In genomic region chr2:127267854-127268253, GRCm38 (mm10) we compare ENCODE assay signal across 21 mouse cellular contexts. TPM values are rescaled to one million over a fixed set of nuclear protein-coding genes. Genes with fewer than 3 reads are reported as not detected.
DNase-seq lines count a peak whose midpoint lies in the region; ATAC-seq and TF ChIP-seq lines count a peak whose summit lies in the region.
"Had no signal": no experiment of that assay in that cellular context is flagged by ENCODE, and none has a peak within 500 bp of the region (broad histone marks: within the 10 kb centered on the region; RNA-seq: fewer than 3 reads in every experiment).

No protein-coding gene starts in this region.

- no peaks in the 10 kb centered on the region for H3K36me3 ChIP-seq in kidney, postnatal 0 days (ENCODE audit: insufficient read depth, low read length)
- H3K36me3 ChIP-seq in kidney, embryonic 14.5 days (ENCODE audit: control insufficient read depth, insufficient read depth, low read length): no peaks in the 10 kb centered on the region
- H3K36me3 ChIP-seq in intestine, embryonic 15.5 days: 0 out of 2 replicates have a peak, but pooled peaks cover 2% of the 10 kb centered on the region
- H3K36me3 ChIP-seq: embryonic facial prominence, embryonic 15.5 days; kidney, embryonic 15.5 days; neural tube, embryonic 13.5 days had no signal

- ATAC-seq in kidney, postnatal 0 days (replicated peaks; ENCODE audit: low FRiP score, low read depth): no peak
- ATAC-seq in kidney, embryonic 14.5 days (ENCODE audit: low FRiP score, low TSS enrichment): no peak
- ATAC-seq in intestine, embryonic 15.5 days: no peak
- ATAC-seq: CD4-positive, CD25-positive, alpha-beta regulatory T cell, adult 4 months; lung, postnatal 0 days had no signal

- TF ChIP-seq POLR2A in bone marrow, adult 2 months (IDR thresholded peaks at IDR 0.05; ENCODE audit: borderline replicate concordance, control insufficient read depth, low read depth, low read length): no peak

- no peak for DNase-seq in gastrocnemius, adult 2 months
- no peak for DNase-seq in gastrocnemius, postnatal 4 days (ENCODE audit: low spot score in 2 of 2)
- DNase-seq in kidney, postnatal 0 days (ENCODE audit: low spot score): no peak
- DNase-seq in ES-CJ7 (ENCODE audit: low read depth, low spot score): peak; percentile 25
- DNase-seq in retina, postnatal 1 day: no peak
- DNase-seq: adrenal gland, adult 8-10 months; cerebellum, adult 11 months; embryo, embryonic 11 days; thymus, postnatal 36 days had no signal

- TF ChIP-seq CTCF in gastrocnemius, adult 2 months (IDR thresholded peaks at IDR 0.05): peak; percentile 43
- peak; percentile 50 for TF ChIP-seq CTCF in kidney, postnatal 0 days (IDR thresholded peaks at IDR 0.05; ENCODE audit: low read depth)
- TF ChIP-seq CTCF in bone marrow, adult 2 months (IDR thresholded peaks at IDR 0.05; ENCODE audit: control insufficient read depth, insufficient read depth, low read length): no peak

- intact Hi-C loops in gastrocnemius, adult 2 months (cut with DNase I): loop anchor here (2.0 kb wide), 2 partner anchors 13 to 59 kb away; partner anchors contain the start of genes 1810024B03Rik and Snrnp200

- 41% methylated on average over 4 of the region's 4 CpGs for WGBS in kidney, postnatal 0 days
- WGBS in kidney, embryonic 14.5 days: 49% methylated on average over 4 of the region's 4 CpGs
- WGBS in bone marrow, adult 2 months: 70% methylated on average over 4 of the region's 4 CpGs
- WGBS in intestine, embryonic 15.5 days: 52% methylated on average over 4 of the region's 4 CpGs

- no peak overlapping the region for H3K4me2 ChIP-seq in kidney, postnatal 0 days (ENCODE audit: low read length)
- H3K4me2 ChIP-seq in kidney, embryonic 14.5 days (replicated peaks; ENCODE audit: low read depth, low read length): no peak overlapping the region
- H3K4me2 ChIP-seq in intestine, embryonic 15.5 days (replicated peaks): no peak overlapping the region
- H3K4me2 ChIP-seq: embryonic facial prominence, embryonic 15.5 days; heart, embryonic 13.5 days; kidney, embryonic 15.5 days; liver, embryonic 15.5 days; midbrain, embryonic 11.5 days; neural tube, embryonic 13.5 days had no signal

- H3K4me1 ChIP-seq in kidney, postnatal 0 days (replicated peaks; ENCODE audit: insufficient read depth, low read length): no peaks in the 10 kb centered on the region; the same call in 1 of the 2 replicates
- peaks cover 6% of the 10 kb centered on the region; the same call in 1 of the 2 replicates for H3K4me1 ChIP-seq in kidney, embryonic 14.5 days (ENCODE audit: control insufficient read depth, insufficient read depth, low read length)
- peaks cover 2% of the 10 kb centered on the region for H3K4me1 ChIP-seq in bone marrow, adult 2 months (ENCODE audit: control insufficient read depth, insufficient read depth, low read length)
- H3K4me1 ChIP-seq in intestine, embryonic 15.5 days (replicated peaks): no peaks in the 10 kb centered on the region

- H3K27me3 ChIP-seq in kidney, postnatal 0 days (ENCODE audit: insufficient read depth, low read length): no peaks in the 10 kb centered on the region
- H3K27me3 ChIP-seq in kidney, embryonic 14.5 days (ENCODE audit: control insufficient read depth, insufficient read depth, low read length): no peaks in the 10 kb centered on the region
- H3K27me3 ChIP-seq in intestine, embryonic 15.5 days (replicated peaks): no peaks in the 10 kb centered on the region
- H3K27me3 ChIP-seq: embryonic facial prominence, embryonic 15.5 days; heart, embryonic 13.5 days; kidney, embryonic 15.5 days; liver, embryonic 15.5 days; neural tube, embryonic 13.5 days had no signal

- H3K27ac ChIP-seq in gastrocnemius, adult 2 months: peak overlapping the region; percentile 99; the same call in 1 of the 2 replicates
- H3K27ac ChIP-seq in kidney, postnatal 0 days: 0 out of 2 replicates have a peak overlapping the region, but pooled peaks have one; percentile 6
- H3K27ac ChIP-seq in kidney, embryonic 14.5 days (ENCODE audit: low read depth, low read length): no peak overlapping the region
- 0 out of 2 replicates have a peak overlapping the region, but pooled peaks have one; percentile 18 for H3K27ac ChIP-seq in bone marrow, adult 2 months (ENCODE audit: control insufficient read depth, insufficient read depth, low read depth, low read length, poor library complexity)
- no peak overlapping the region for H3K27ac ChIP-seq in intestine, embryonic 15.5 days
- H3K27ac ChIP-seq: embryonic facial prominence, embryonic 15.5 days; kidney, embryonic 15.5 days; liver, embryonic 15.5 days; neural tube, embryonic 13.5 days had no signal

- H3K9me3 ChIP-seq in kidney, postnatal 0 days (replicated peaks; ENCODE audit: low read length): no peaks in the 10 kb centered on the region
- no peaks in the 10 kb centered on the region for H3K9me3 ChIP-seq in kidney, embryonic 14.5 days (ENCODE audit: control insufficient read depth, low read length)
- H3K9me3 ChIP-seq in intestine, embryonic 15.5 days: no peaks in the 10 kb centered on the region
- H3K9me3 ChIP-seq: embryonic facial prominence, embryonic 15.5 days; G1E; heart, embryonic 13.5 days; kidney, embryonic 15.5 days; liver, embryonic 15.5 days; neural tube, embryonic 13.5 days had no signal

- no peak overlapping the region for H3K4me3 ChIP-seq in gastrocnemius, adult 2 months
- no peak overlapping the region for H3K4me3 ChIP-seq in kidney, postnatal 0 days (replicated peaks; ENCODE audit: low read depth, low read length)
- no peak overlapping the region for H3K4me3 ChIP-seq in kidney, embryonic 14.5 days (ENCODE audit: low read length)
- H3K4me3 ChIP-seq in bone marrow, adult 2 months (replicated peaks; ENCODE audit: control insufficient read depth, low read depth, low read length): no peak overlapping the region
- no peak overlapping the region for H3K4me3 ChIP-seq in intestine, embryonic 15.5 days (replicated peaks)
- H3K4me3 ChIP-seq: embryonic facial prominence, embryonic 15.5 days; heart, embryonic 13.5 days; kidney, embryonic 15.5 days; liver, embryonic 15.5 days; neural tube, embryonic 13.5 days had no signal

- H3K9ac ChIP-seq in kidney, postnatal 0 days (ENCODE audit: low read depth, low read length): no peak overlapping the region
- no peak overlapping the region for H3K9ac ChIP-seq in kidney, embryonic 14.5 days (ENCODE audit: low read depth, low read length)
- no peak overlapping the region for H3K9ac ChIP-seq in intestine, embryonic 15.5 days
- H3K9ac ChIP-seq: embryonic facial prominence, embryonic 15.5 days; heart, embryonic 13.5 days; kidney, embryonic 15.5 days; liver, embryonic 15.5 days; neural tube, embryonic 13.5 days had no signal

RNA-seq across cellular contexts. Expression of gene Stard7, which starts 2.2 kb away (rescaled TPM):
- 100 to 1,000 TPM in 1 of 2 experiments, 10 to 100 TPM in 1; 88.9 to 152 TPM for total RNA-seq in gastrocnemius, adult 2 months (2021)
- 100 to 1,000 TPM; 108 to 129 TPM for total RNA-seq in gastrocnemius, postnatal 4 days (2021)
- 83.4 and 86.5 TPM in 2 replicates for polyA plus RNA-seq in kidney, postnatal 0 days (2015; fragmentation: Nextera tagmentation; extraction: Ambion mirVana)
- polyA plus RNA-seq in kidney, embryonic 14.5 days (2014; fragmentation: Nextera tagmentation; extraction: Ambion mirVana): 53.0 and 102 TPM in 2 replicates
- polyA plus RNA-seq in bone marrow, adult 2 months (2011; ENCODE audit: insufficient read depth, insufficient read length, low replicate concordance, missing spikeins): 23.7 and 25.4 TPM in 2 replicates
- 89.1 and 89.5 TPM in 2 replicates for polyA plus RNA-seq in intestine, embryonic 15.5 days (2015; fragmentation: Nextera tagmentation; extraction: Ambion mirVana)

RNA-seq across cellular contexts. Expression of gene Tmem127, which starts 20.1 kb away (rescaled TPM):
- total RNA-seq in gastrocnemius, adult 2 months (2021): 10 to 100 TPM; 21.6 to 24.3 TPM
- 10 to 100 TPM; 47.9 to 48.5 TPM for total RNA-seq in gastrocnemius, postnatal 4 days (2021)
- polyA plus RNA-seq in kidney, postnatal 0 days (2015; fragmentation: Nextera tagmentation; extraction: Ambion mirVana): 35.4 and 35.7 TPM in 2 replicates
- 13.5 and 19.8 TPM in 2 replicates for polyA plus RNA-seq in kidney, embryonic 14.5 days (2014; fragmentation: Nextera tagmentation; extraction: Ambion mirVana)
- polyA plus RNA-seq in bone marrow, adult 2 months (2011; ENCODE audit: insufficient read depth, insufficient read length, low replicate concordance, missing spikeins): 16.0 and 27.7 TPM in 2 replicates
- polyA plus RNA-seq in intestine, embryonic 15.5 days (2015; fragmentation: Nextera tagmentation; extraction: Ambion mirVana): 28.3 and 28.5 TPM in 2 replicates

RNA-seq across cellular contexts. Expression of gene Ciao1, which starts 20.2 kb away (rescaled TPM):
- 10 to 100 TPM; 48.4 to 53.4 TPM for total RNA-seq in gastrocnemius, adult 2 months (2021)
- 10 to 100 TPM; 51.0 to 55.2 TPM for total RNA-seq in gastrocnemius, postnatal 4 days (2021)
- 67.8 and 70.4 TPM in 2 replicates for polyA plus RNA-seq in kidney, postnatal 0 days (2015; fragmentation: Nextera tagmentation; extraction: Ambion mirVana)
- 60.1 and 62.5 TPM in 2 replicates for polyA plus RNA-seq in kidney, embryonic 14.5 days (2014; fragmentation: Nextera tagmentation; extraction: Ambion mirVana)
- 24.9 and 26.9 TPM in 2 replicates for polyA plus RNA-seq in bone marrow, adult 2 months (2011; ENCODE audit: insufficient read depth, insufficient read length, low replicate concordance, missing spikeins)
- 60.2 and 60.9 TPM in 2 replicates for polyA plus RNA-seq in intestine, embryonic 15.5 days (2015; fragmentation: Nextera tagmentation; extraction: Ambion mirVana)

RNA-seq across cellular contexts. Expression of gene Snrnp200, which starts 59.7 kb away (rescaled TPM):
- 10 to 100 TPM; 46.2 to 46.8 TPM for total RNA-seq in gastrocnemius, adult 2 months (2021)
- total RNA-seq in gastrocnemius, postnatal 4 days (2021): 10 to 100 TPM; 65.2 to 65.8 TPM
- polyA plus RNA-seq in kidney, postnatal 0 days (2015; fragmentation: Nextera tagmentation; extraction: Ambion mirVana): 37.0 TPM in 2 replicates
- 62.7 and 85.9 TPM in 2 replicates for polyA plus RNA-seq in kidney, embryonic 14.5 days (2014; fragmentation: Nextera tagmentation; extraction: Ambion mirVana)
- polyA plus RNA-seq in bone marrow, adult 2 months (2011; ENCODE audit: insufficient read depth, insufficient read length, low replicate concordance, missing spikeins): 14.3 and 29.0 TPM in 2 replicates
- 42.2 and 45.2 TPM in 2 replicates for polyA plus RNA-seq in intestine, embryonic 15.5 days (2015; fragmentation: Nextera tagmentation; extraction: Ambion mirVana)

RNA-seq across cellular contexts. Expression of gene 1810024B03Rik, which starts 59.8 kb away (rescaled TPM):
- under 1 TPM; 0.31 to 0.69 TPM for total RNA-seq in gastrocnemius, adult 2 months (2021)
- 1 to 10 TPM in 1 of 2 experiments, under 1 TPM in 1; 0.67 to 1.2 TPM for total RNA-seq in gastrocnemius, postnatal 4 days (2021)
- polyA plus RNA-seq in kidney, postnatal 0 days (2015; fragmentation: Nextera tagmentation; extraction: Ambion mirVana): 2.9 and 3.6 TPM in 2 replicates
- 2.7 and 3.6 TPM in 2 replicates for polyA plus RNA-seq in kidney, embryonic 14.5 days (2014; fragmentation: Nextera tagmentation; extraction: Ambion mirVana)
- 0.54 and 2.3 TPM in 2 replicates for polyA plus RNA-seq in bone marrow, adult 2 months (2011; ENCODE audit: insufficient read depth, insufficient read length, low replicate concordance, missing spikeins)
- 1.8 and 2.0 TPM in 2 replicates for polyA plus RNA-seq in intestine, embryonic 15.5 days (2015; fragmentation: Nextera tagmentation; extraction: Ambion mirVana)

Comparison
In these comparisons a context has a peak if more than half of its experiments do, and no peak if none do; other contexts are left out.
1. H3K27ac ChIP-seq: peak in gastrocnemius, adult 2 months (single experiment), kidney, postnatal 0 days (single experiment) and bone marrow, adult 2 months (single experiment); none in kidney, embryonic 14.5 days (single experiment) and intestine, embryonic 15.5 days (single experiment).